Mouse (Mus musculus): Measurements from ENCODE around the gene Cass4.

Cass4 gene

GRCm38 (mm10) chr2:172390341-172390740, 3.3 kb upstream of the Cass4 start:
- DNase-seq (ENCODE audit: low spot score): no peak

GRCm38 (mm10) chr2:172392041-172392521, 1.5 kb upstream of the Cass4 start:
- DNase-seq (ENCODE audit: low spot score): no peak

- no peak for DNase-seq (ENCODE audit: low spot score)
These were observed 428 bp downstream of the Cass4 start for GRCm38 (mm10) chr2:172394052-172394392.

GRCm38 (mm10) chr2:172394671-172395070, 1.1 kb downstream of the Cass4 start:
- DNase-seq (ENCODE audit: low spot score): no peak

- DNase-seq (ENCODE audit: low spot score): no peak
These were observed 2.4 kb downstream of the Cass4 start for GRCm38 (mm10) chr2:172395961-172396360.

- DNase-seq (ENCODE audit: low spot score): no peak
These were observed 6.3 kb downstream of the Cass4 start for GRCm38 (mm10) chr2:172399901-172400300.

- DNase-seq (ENCODE audit: low spot score): no peak
These were observed 7.7 kb downstream of the Cass4 start for GRCm38 (mm10) chr2:172401116-172401825.

- no peak for DNase-seq (ENCODE audit: low spot score)
These were observed 10.6 kb downstream of the Cass4 start for GRCm38 (mm10) chr2:172404239-172404638.

GRCm38 (mm10) chr2:172405011-172405410, 11.4 kb downstream of the Cass4 start:
- no peak for DNase-seq (ENCODE audit: low spot score)

GRCm38 (mm10) chr2:172406173-172406572, 12.6 kb downstream of the Cass4 start:
- no peak for DNase-seq (ENCODE audit: low spot score)

GRCm38 (mm10) chr2:172407499-172407898, 13.9 kb downstream of the Cass4 start:
- DNase-seq (ENCODE audit: low spot score): no peak

GRCm38 (mm10) chr2:172410686-172411085, 17.1 kb downstream of the Cass4 start:
- no peak for DNase-seq (ENCODE audit: low spot score)

- no peak for DNase-seq (ENCODE audit: low spot score)
These were observed 17.5 kb downstream of the Cass4 start for GRCm38 (mm10) chr2:172411091-172411490.

- DNase-seq (ENCODE audit: low spot score): no peak
These were observed 18.9 kb downstream of the Cass4 start for GRCm38 (mm10) chr2:172412454-172412853.

- DNase-seq (ENCODE audit: low spot score): no peak
These were observed 19.7 kb downstream of the Cass4 start for GRCm38 (mm10) chr2:172413273-172413672.

- no peak for DNase-seq (ENCODE audit: low spot score)
These were observed 20.3 kb downstream of the Cass4 start for GRCm38 (mm10) chr2:172413894-172414293.

GRCm38 (mm10) chr2:172416218-172416617, 22.6 kb downstream of the Cass4 start:
- no peak for DNase-seq (ENCODE audit: low spot score)

GRCm38 (mm10) chr2:172416876-172417275, 23.3 kb downstream of the Cass4 start:
- DNase-seq (ENCODE audit: low spot score): no peak

GRCm38 (mm10) chr2:172418208-172418607, 24.6 kb downstream of the Cass4 start:
- DNase-seq (ENCODE audit: low spot score): no peak

- DNase-seq (ENCODE audit: low spot score): peak; percentile 21
These were observed 37.0 kb downstream of the Cass4 start for GRCm38 (mm10) chr2:172430609-172431008.

- DNase-seq (ENCODE audit: low spot score): no peak
These were observed 40.2 kb downstream of the Cass4 start for GRCm38 (mm10) chr2:172433746-172434145.

- no peak for DNase-seq (ENCODE audit: low spot score)
These were observed 43.9 kb downstream of the Cass4 start for GRCm38 (mm10) chr2:172437371-172437952.

- peak; percentile 97 for DNase-seq (ENCODE audit: low spot score)
These were observed 46.4 kb downstream of the Cass4 start, which contains the start of gene Rtf2 for GRCm38 (mm10) chr2:172439843-172440639. Gene Rtf2 (plus strand): TSS chr2:172440556.

Measured in ovary, adult 18-20 months (tissue).